Mouse (Mus musculus) hindbrain, embryonic 15.5 days (tissue): ENCODE results near the gene Tns1. TPM values are rescaled to one million over a fixed set of nuclear protein-coding genes. Genes with fewer than 3 reads are reported as not detected.

Experiments used
- ATAC-seq: fragments of 200-750 bp; cut with Nextera tagmentation; 2 replicates; pipeline ENCODE4 v1.8.0; 2017; ENCODE audit warnings: low read depth, moderate number of reproducible peaks, moderate TSS enrichment; ENCODE audit not compliant: low FRiP score
- H3K27ac ChIP-seq: fragments of 300-500 bp; sonication (generic); replicated peaks from 2 replicates; pipeline ENCODE4 v1.5.1; 2015; ENCODE audit warnings: mild to moderate bottlenecking, inconsistent platforms
- H3K27me3 ChIP-seq: fragments of 300-500 bp; sonication (generic); 2 replicates; pipeline ENCODE4 v1.6.1; 2015; ENCODE audit warnings: control low read depth, inconsistent platforms
- H3K36me3 ChIP-seq: fragments of 300-500 bp; sonication (generic); 2 replicates; pipeline ENCODE4 v1.6.1; 2015; ENCODE audit warnings: control low read depth, inconsistent platforms
- H3K4me1 ChIP-seq: fragments of 300-500 bp; sonication (generic); replicated peaks from 2 replicates; pipeline ENCODE4 v1.6.1; 2015; ENCODE audit warnings: control low read depth, inconsistent platforms
- H3K4me2 ChIP-seq: fragments of 300-500 bp; sonication (generic); 2 replicates; pipeline ENCODE4 v1.6.1; 2015; ENCODE audit warnings: moderate library complexity, mild to moderate bottlenecking, inconsistent platforms
- H3K4me3 ChIP-seq: fragments of 300-500 bp; sonication (generic); 2 replicates; pipeline ENCODE4 v1.5.1; 2015; ENCODE audit warnings: mild to moderate bottlenecking, inconsistent platforms
- H3K9ac ChIP-seq: fragments of 300-500 bp; sonication (generic); 2 replicates; pipeline ENCODE4 v1.6.1; 2015; ENCODE audit warnings: inconsistent platforms
- H3K9me3 ChIP-seq: fragments of 300-500 bp; sonication (generic); 2 replicates; pipeline ENCODE4 v1.6.1; 2016; ENCODE audit warnings: control low read depth, inconsistent platforms
- WGBS: fragments of 180-500 bp; shearing (Covaris S2); methylation state at CpG from one replicate; pipeline ENCODE4 v1.1.7; 2015; 5-methylcytosine and 5-hydroxymethylcytosine counted together
- polyA plus RNA-seq: library from polyadenylated mRNA; unstranded; fragments of >200 nt; fragmentation: Nextera tagmentation; extraction: Ambion mirVana; gene quantifications from 2 replicates; pipeline ENCODE4 v1.2.1, GENCODE M21; 2015

Gene Tns1
- polyA plus RNA-seq, 1 experiment from 2014 or later: 13.5 TPM

- H3K9ac ChIP-seq: 0 out of 2 replicates have a peak overlapping the region, but pooled peaks have one; percentile 19
- no peak overlapping the region for H3K27ac ChIP-seq
- peak overlapping the region; percentile 57 for H3K4me2 ChIP-seq
- H3K9me3 ChIP-seq: no peaks in the 10 kb centered on the region
- ATAC-seq: peak; percentile 55; the same call in 1 of the 2 replicates
- 4% methylated on average over 39 of the region's 41 CpGs for WGBS
- H3K4me1 ChIP-seq: peaks cover 15% of the 10 kb centered on the region
- H3K4me3 ChIP-seq: peak overlapping the region; percentile 26
- H3K36me3 ChIP-seq: no peaks in the 10 kb centered on the region
- H3K27me3 ChIP-seq: peaks cover 3% of the 10 kb centered on the region; the same call in 1 of the 2 replicates
Observed at GRCm38 (mm10) chr1:74068366-74069084, 55.7 kb downstream of the Tns1 start.

- no peaks in the 10 kb centered on the region for H3K36me3 ChIP-seq
- no peak overlapping the region for H3K4me3 ChIP-seq
- peaks cover 3% of the 10 kb centered on the region; the same call in 1 of the 2 replicates for H3K27me3 ChIP-seq
- H3K4me1 ChIP-seq: peaks cover 15% of the 10 kb centered on the region
- no peaks in the 10 kb centered on the region for H3K9me3 ChIP-seq
- H3K9ac ChIP-seq: no peak overlapping the region
- H3K4me2 ChIP-seq: peak overlapping the region; percentile 57
- WGBS: 30% methylated on average over 14 of the region's 14 CpGs
- ATAC-seq: no peak
- no peak overlapping the region for H3K27ac ChIP-seq
Observed at GRCm38 (mm10) chr1:74067866-74068265, 56.4 kb downstream of the Tns1 start.

- WGBS: 91% methylated on average over 3 of the region's 3 CpGs
- H3K4me3 ChIP-seq: no peak overlapping the region
- peaks cover 15% of the 10 kb centered on the region for H3K4me1 ChIP-seq
- no peaks in the 10 kb centered on the region for H3K36me3 ChIP-seq
- H3K27me3 ChIP-seq: peaks cover 3% of the 10 kb centered on the region; the same call in 1 of the 2 replicates
- H3K9me3 ChIP-seq: no peaks in the 10 kb centered on the region
- no peak overlapping the region for H3K27ac ChIP-seq
- no peak overlapping the region for H3K9ac ChIP-seq
- no peak for ATAC-seq
- H3K4me2 ChIP-seq: no peak overlapping the region
Observed at GRCm38 (mm10) chr1:74066576-74066975, 57.7 kb downstream of the Tns1 start.

- no peak overlapping the region for H3K9ac ChIP-seq
- peaks cover 3% of the 10 kb centered on the region; the same call in 1 of the 2 replicates for H3K27me3 ChIP-seq
- no peak for ATAC-seq
- WGBS: 81% methylated on average over 5 of the region's 5 CpGs
- H3K4me3 ChIP-seq: no peak overlapping the region
- H3K27ac ChIP-seq: no peak overlapping the region
- no peaks in the 10 kb centered on the region for H3K36me3 ChIP-seq
- H3K4me1 ChIP-seq: peaks cover 15% of the 10 kb centered on the region
- H3K4me2 ChIP-seq: no peak overlapping the region
- H3K9me3 ChIP-seq: no peaks in the 10 kb centered on the region
Observed at GRCm38 (mm10) chr1:74066061-74066460, 58.2 kb downstream of the Tns1 start.

GRCm38 (mm10) chr1:74060046-74060445 lies 64.2 kb downstream of the Tns1 start:
- Histone ChIP-seq H3K27me3 (no peaks in the 10 kb centered on the region), H3K4me2 (no peak overlapping the region), H3K4me3 (no peak overlapping the region), H3K9ac (no peak overlapping the region), H3K9me3 (no peaks in the 10 kb centered on the region), H3K4me1 (no peaks in the 10 kb centered on the region), H3K27ac (no peak overlapping the region), H3K36me3 (no peaks in the 10 kb centered on the region)
- 86% methylated on average over 6 of the region's 6 CpGs for WGBS
- ATAC-seq: no peak

GRCm38 (mm10) chr1:74059552-74059951 lies 64.7 kb downstream of the Tns1 start:
- Histone ChIP-seq H3K4me3 (no peak overlapping the region), H3K9ac (no peak overlapping the region), H3K27me3 (no peaks in the 10 kb centered on the region), H3K27ac (no peak overlapping the region), H3K4me1 (no peaks in the 10 kb centered on the region), H3K4me2 (no peak overlapping the region), H3K36me3 (no peaks in the 10 kb centered on the region), H3K9me3 (no peaks in the 10 kb centered on the region)
- ATAC-seq: no peak
- 85% methylated on average over 5 of the region's 5 CpGs for WGBS

GRCm38 (mm10) chr1:74058771-74059170 lies 65.5 kb downstream of the Tns1 start:
- no peak overlapping the region for H3K27ac ChIP-seq
- no peaks in the 10 kb centered on the region for H3K9me3 ChIP-seq
- no peak overlapping the region for H3K4me2 ChIP-seq
- no peak overlapping the region for H3K9ac ChIP-seq
- H3K27me3 ChIP-seq: no peaks in the 10 kb centered on the region
- no peaks in the 10 kb centered on the region for H3K4me1 ChIP-seq
- ATAC-seq: no peak
- H3K36me3 ChIP-seq: no peaks in the 10 kb centered on the region
- 87% methylated on average over 4 of the region's 4 CpGs for WGBS
- H3K4me3 ChIP-seq: no peak overlapping the region

- no peak for ATAC-seq
Observed at GRCm38 (mm10) chr1:74058309-74058708, 65.9 kb downstream of the Tns1 start.

GRCm38 (mm10) chr1:74057501-74057900 lies 66.7 kb downstream of the Tns1 start:
- 78% methylated on average over 5 of the region's 5 CpGs for WGBS
- H3K9me3 ChIP-seq: no peaks in the 10 kb centered on the region
- no peak for ATAC-seq
- H3K36me3 ChIP-seq: no peaks in the 10 kb centered on the region
- no peak overlapping the region for H3K4me3 ChIP-seq
- no peak overlapping the region for H3K9ac ChIP-seq
- no peaks in the 10 kb centered on the region for H3K27me3 ChIP-seq
- H3K4me2 ChIP-seq: no peak overlapping the region
- H3K27ac ChIP-seq: no peak overlapping the region
- H3K4me1 ChIP-seq: no peaks in the 10 kb centered on the region

More at GRCm38 (mm10) chr1:74058309-74058708, 65.9 kb downstream of the Tns1 start:
- Histone ChIP-seq H3K4me3 (no peak overlapping the region), H3K9me3 (no peaks in the 10 kb centered on the region), H3K27ac (no peak overlapping the region), H3K4me2 (no peak overlapping the region), H3K9ac (no peak overlapping the region), H3K4me1 (no peaks in the 10 kb centered on the region), H3K27me3 (no peaks in the 10 kb centered on the region), H3K36me3 (no peaks in the 10 kb centered on the region)
- WGBS: 76% methylated on average over 4 of the region's 4 CpGs

GRCm38 (mm10) chr1:74055552-74055951 lies 68.7 kb downstream of the Tns1 start:
- no peaks in the 10 kb centered on the region for H3K36me3 ChIP-seq
- no peak for ATAC-seq
- H3K27me3 ChIP-seq: no peaks in the 10 kb centered on the region
- no peaks in the 10 kb centered on the region for H3K9me3 ChIP-seq
- 88% methylated on average over 4 of the region's 4 CpGs for WGBS
- H3K4me2 ChIP-seq: no peak overlapping the region
- H3K9ac ChIP-seq: no peak overlapping the region
- no peaks in the 10 kb centered on the region for H3K4me1 ChIP-seq
- H3K27ac ChIP-seq: no peak overlapping the region
- H3K4me3 ChIP-seq: no peak overlapping the region

GRCm38 (mm10) chr1:74054471-74054870 lies 69.8 kb downstream of the Tns1 start:
- Histone ChIP-seq H3K4me1 (no peaks in the 10 kb centered on the region), H3K27ac (no peak overlapping the region), H3K36me3 (no peaks in the 10 kb centered on the region), H3K4me2 (no peak overlapping the region), H3K9ac (no peak overlapping the region), H3K9me3 (no peaks in the 10 kb centered on the region), H3K27me3 (no peaks in the 10 kb centered on the region), H3K4me3 (no peak overlapping the region)
- ATAC-seq: no peak
- 77% methylated on average over 3 of the region's 3 CpGs for WGBS

GRCm38 (mm10) chr1:74054007-74054406 lies 70.2 kb downstream of the Tns1 start:
- no peak overlapping the region for H3K4me2 ChIP-seq
- no peaks in the 10 kb centered on the region for H3K9me3 ChIP-seq
- no peak overlapping the region for H3K9ac ChIP-seq
- ATAC-seq: no peak
- no peak overlapping the region for H3K27ac ChIP-seq
- no peaks in the 10 kb centered on the region for H3K4me1 ChIP-seq
- no peaks in the 10 kb centered on the region for H3K27me3 ChIP-seq
- H3K4me3 ChIP-seq: no peak overlapping the region
- no peaks in the 10 kb centered on the region for H3K36me3 ChIP-seq
- WGBS: 69% methylated on average over 5 of the region's 7 CpGs

GRCm38 (mm10) chr1:74053068-74053467 lies 71.2 kb downstream of the Tns1 start:
- no peak overlapping the region for H3K27ac ChIP-seq
- no peak overlapping the region for H3K4me2 ChIP-seq
- H3K4me3 ChIP-seq: no peak overlapping the region
- no peaks in the 10 kb centered on the region for H3K4me1 ChIP-seq
- 81% methylated on average over 2 of the region's 2 CpGs for WGBS
- no peaks in the 10 kb centered on the region for H3K9me3 ChIP-seq
- no peak overlapping the region for H3K9ac ChIP-seq
- ATAC-seq: no peak
- no peaks in the 10 kb centered on the region for H3K36me3 ChIP-seq
- H3K27me3 ChIP-seq: no peaks in the 10 kb centered on the region
